Mouse (Mus musculus) liver, adult 2 months (tissue): ENCODE measurements around the gene Strip2. TPM values are rescaled to one million over a fixed set of nuclear protein-coding genes. Genes with fewer than 3 reads are reported as not detected.

Experiments used
- DNase-seq: peaks from one replicate; pipeline ENCODE4 v3.0.0-alpha.2; 2011; ENCODE audit warnings: low read depth, low spot score; ENCODE audit errors: extremely low read depth
- H3K27ac ChIP-seq: fragments of 200-500 bp; replicated peaks from 2 replicates; pipeline ENCODE4 v1.5.1; 2012; ENCODE audit warnings: low read depth, mild to moderate bottlenecking, control low read depth, inconsistent platforms, low read length; ENCODE audit not compliant: insufficient read depth
- H3K27me3 ChIP-seq: fragments of 200-500 bp; 2 replicates; pipeline ENCODE4 v1.6.1; 2012; ENCODE audit warnings: mild to moderate bottlenecking, moderate library complexity, low read length, inconsistent platforms; ENCODE audit not compliant: control insufficient read depth, insufficient read depth
- H3K36me3 ChIP-seq: fragments of 200-500 bp; 2 replicates; pipeline ENCODE4 v1.6.1; 2012; ENCODE audit warnings: low read length, inconsistent platforms; ENCODE audit not compliant: control insufficient read depth, insufficient read depth
- H3K4me1 ChIP-seq: fragments of 200-500 bp; 2 replicates; pipeline ENCODE4 v1.6.1; 2011; ENCODE audit warnings: low read length; ENCODE audit not compliant: control insufficient read depth, insufficient read depth
- H3K4me3 ChIP-seq: fragments of 200-500 bp; 2 replicates; pipeline ENCODE4 v1.5.1; 2011; ENCODE audit warnings: low read depth, mild to moderate bottlenecking, control low read depth, low read length, moderate library complexity; ENCODE audit not compliant: insufficient read depth
- H3K79me2 ChIP-seq: fragments of 200-500 bp; 2 replicates; pipeline ENCODE4 v1.6.1; 2012; ENCODE audit warnings: inconsistent platforms, mild to moderate bottlenecking, low read length, moderate library complexity; ENCODE audit not compliant: control insufficient read depth, insufficient read depth
- H3K9ac ChIP-seq: fragments of 200-500 bp; 2 replicates; pipeline ENCODE4 v1.6.1; 2012; ENCODE audit warnings: low read depth, mild to moderate bottlenecking, control low read depth, inconsistent platforms, low read length
- CTCF ChIP-seq: fragments of 200-500 bp; IDR thresholded peaks from 2 replicates; pipeline ENCODE4 v1.5.1; 2011; ENCODE audit warnings: low read depth, low read length, control low read depth
- POLR2A ChIP-seq: fragments of 200-500 bp; IDR thresholded peaks from 2 replicates; pipeline ENCODE4 v1.6.1; 2011; ENCODE audit warnings: low read length, control low read depth; ENCODE audit not compliant: insufficient read depth; ENCODE audit errors: extremely low read depth
- WGBS: fragments of 180-500 bp; shearing (Covaris S2); methylation state at CpG from one replicate; pipeline ENCODE4 v1.1.7; 2018; 5-methylcytosine and 5-hydroxymethylcytosine counted together
- polyA plus RNA-seq: library from polyadenylated mRNA; depleted of rRNA; stranded (reverse); fragments of >200 nt; gene quantifications from 2 replicates; pipeline ENCODE4 v1.2.3, GENCODE M21; 2012
- total RNA-seq: library from RNA; depleted of rRNA; stranded (reverse); fragments of >200 nt; gene quantifications from 2 replicates; pipeline ENCODE4 v1.2.3, GENCODE M21; 2014

Strip2 gene
- total and polyA plus RNA-seq, 2 experiments: 0.02 to 0.18 TPM

- H3K79me2 ChIP-seq: no peaks in the 10 kb centered on the region
- no peak for TF ChIP-seq POLR2A
- H3K9ac ChIP-seq: no peak overlapping the region
- H3K4me1 ChIP-seq: no peaks in the 10 kb centered on the region
- no peak overlapping the region for H3K27ac ChIP-seq
- no peaks in the 10 kb centered on the region for H3K36me3 ChIP-seq
- H3K27me3 ChIP-seq: no peaks in the 10 kb centered on the region
- DNase-seq: no peak
- no peak overlapping the region for H3K4me3 ChIP-seq
These were observed 13.3 kb downstream of the Strip2 start for GRCm38 (mm10) chr6:29930087-29930486.

GRCm38 (mm10) chr6:29930665-29931064, 13.9 kb downstream of the Strip2 start:
- 88% methylated on average over 6 of the region's 6 CpGs for WGBS
- no peaks in the 10 kb centered on the region for H3K27me3 ChIP-seq
- H3K36me3 ChIP-seq: no peaks in the 10 kb centered on the region
- no peaks in the 10 kb centered on the region for H3K79me2 ChIP-seq
- no peak for DNase-seq
- H3K4me3 ChIP-seq: no peak overlapping the region
- H3K27ac ChIP-seq: no peak overlapping the region
- no peaks in the 10 kb centered on the region for H3K4me1 ChIP-seq
- no peak overlapping the region for H3K9ac ChIP-seq
- TF ChIP-seq POLR2A (no peak), CTCF (no peak)

DNA sequence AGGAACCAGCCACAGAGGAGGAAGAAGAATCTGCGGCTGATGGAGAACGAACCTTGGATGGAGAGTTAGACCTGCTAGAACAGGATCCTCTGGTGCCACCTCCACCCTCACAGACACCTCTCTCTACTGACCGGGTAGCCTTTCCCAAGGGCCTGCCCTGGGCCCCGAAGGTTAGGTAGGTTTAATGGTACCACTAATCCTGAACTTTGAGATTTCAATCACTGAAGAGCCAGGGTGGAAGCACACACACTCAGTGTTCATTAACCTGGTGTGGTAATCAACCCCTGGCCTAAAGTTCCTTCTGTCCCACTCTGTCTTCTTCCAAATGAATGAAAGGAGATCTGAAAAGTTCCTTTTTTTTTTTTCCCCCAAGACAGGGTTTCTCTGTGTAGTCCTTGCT, 14.4 kb downstream of the Strip2 start:
- H3K4me1 ChIP-seq: no peaks in the 10 kb centered on the region
- H3K79me2 ChIP-seq: no peaks in the 10 kb centered on the region
- DNase-seq: no peak
- H3K9ac ChIP-seq: no peak overlapping the region
- no peaks in the 10 kb centered on the region for H3K36me3 ChIP-seq
- H3K4me3 ChIP-seq: no peak overlapping the region
- no peak overlapping the region for H3K27ac ChIP-seq
- H3K27me3 ChIP-seq: no peaks in the 10 kb centered on the region
- no peak for TF ChIP-seq POLR2A
- TF ChIP-seq CTCF: no peak
- WGBS: 91% methylated on average over 4 of the region's 4 CpGs

GRCm38 (mm10) chr6:29935741-29936140, 18.9 kb downstream of the Strip2 start:
- Histone ChIP-seq H3K4me1 (no peaks in the 10 kb centered on the region), H3K4me3 (no peak overlapping the region), H3K27me3 (no peaks in the 10 kb centered on the region), H3K9ac (no peak overlapping the region), H3K79me2 (no peaks in the 10 kb centered on the region), H3K36me3 (no peaks in the 10 kb centered on the region), H3K27ac (no peak overlapping the region)
- TF ChIP-seq CTCF (no peak), POLR2A (no peak)
- 31% methylated on average over 1 of the region's 1 CpGs for WGBS
- DNase-seq: peak; percentile 22

GRCm38 (mm10) chr6:29940428-29940827, 23.6 kb downstream of the Strip2 start:
- H3K9ac ChIP-seq: no peak overlapping the region
- no peaks in the 10 kb centered on the region for H3K27me3 ChIP-seq
- WGBS: 65% methylated on average over 4 of the region's 4 CpGs

DNA sequence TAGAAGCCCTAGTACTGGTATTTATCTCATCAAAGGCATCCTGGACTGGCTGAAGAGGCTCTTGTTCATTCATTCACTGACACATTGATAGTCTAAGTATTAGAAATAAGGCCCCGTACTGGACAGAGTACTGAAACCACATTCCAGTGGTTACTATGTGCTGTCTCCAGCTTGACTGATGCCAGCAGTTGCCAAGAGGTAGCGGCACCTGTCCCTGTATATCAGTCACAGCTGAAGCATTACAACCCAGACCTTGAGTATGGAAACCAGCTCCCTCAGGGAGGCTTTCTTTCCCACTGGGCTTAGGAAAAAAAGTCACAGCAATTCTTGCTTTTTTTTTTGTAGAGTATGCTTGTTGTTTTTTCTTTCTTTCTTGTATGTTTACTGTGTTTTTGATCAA, 24.2 kb downstream of the Strip2 start:
- Histone ChIP-seq H3K27ac (no peak overlapping the region), H3K9ac (no peak overlapping the region), H3K36me3 (no peaks in the 10 kb centered on the region), H3K4me1 (no peaks in the 10 kb centered on the region), H3K79me2 (no peaks in the 10 kb centered on the region), H3K4me3 (no peak overlapping the region), H3K27me3 (no peaks in the 10 kb centered on the region)
- 92% methylated on average over 2 of the region's 2 CpGs for WGBS
- TF ChIP-seq CTCF: no peak
- no peak for TF ChIP-seq POLR2A
- DNase-seq: no peak

More at GRCm38 (mm10) chr6:29940428-29940827, 23.6 kb downstream of the Strip2 start:
- Histone ChIP-seq H3K27ac (no peak overlapping the region), H3K36me3 (no peaks in the 10 kb centered on the region), H3K4me1 (no peaks in the 10 kb centered on the region), H3K79me2 (no peaks in the 10 kb centered on the region), H3K4me3 (no peak overlapping the region)
- TF ChIP-seq CTCF (no peak), POLR2A (no peak)
- no peak for DNase-seq
